Mouse (Mus musculus) forebrain, postnatal 0 days (tissue): Measurements from ENCODE around the gene Shisa6. TPM values are rescaled to one million over a fixed set of nuclear protein-coding genes. Genes with fewer than 3 reads are reported as not detected.

Source experiments
- ATAC-seq: fragments of 200-750 bp; cut with Nextera tagmentation; 2 replicates; pipeline ENCODE4 v1.8.0; 2017; ENCODE audit warnings: mild to moderate bottlenecking, moderate library complexity
- DNase-seq: peaks from one replicate; pipeline ENCODE4 v3.0.0-alpha.2; 2015
- H3K27ac ChIP-seq: fragments of 300-500 bp; sonication (generic); 2 replicates; pipeline ENCODE4 v1.5.1; 2014; ENCODE audit warnings: low read depth, mild to moderate bottlenecking, antibody characterized with exemption, low read length, moderate library complexity, mixed read lengths
- H3K27me3 ChIP-seq: fragments of 300-500 bp; sonication (generic); 2 replicates; pipeline ENCODE4 v1.6.1; 2014; ENCODE audit warnings: mild to moderate bottlenecking, low read length, mixed read lengths; ENCODE audit not compliant: insufficient read depth
- H3K36me3 ChIP-seq: fragments of 300-500 bp; sonication (generic); 2 replicates; pipeline ENCODE4 v1.6.1; 2014; ENCODE audit warnings: mild to moderate bottlenecking, moderate library complexity; ENCODE audit not compliant: insufficient read depth
- H3K4me1 ChIP-seq: fragments of 300-500 bp; sonication (generic); 2 replicates; pipeline ENCODE4 v1.6.1; 2014; ENCODE audit warnings: antibody characterized with exemption; ENCODE audit not compliant: insufficient read depth
- H3K4me2 ChIP-seq: fragments of 300-500 bp; sonication (generic); 2 replicates; pipeline ENCODE4 v1.6.1; 2014; ENCODE audit warnings: low read depth, mild to moderate bottlenecking, moderate library complexity
- H3K4me3 ChIP-seq: fragments of 300-500 bp; sonication (generic); 2 replicates; pipeline ENCODE4 v1.5.1; 2014; ENCODE audit warnings: low read depth, low read length, mixed read lengths
- H3K9ac ChIP-seq: fragments of 300-500 bp; sonication (generic); 2 replicates; pipeline ENCODE4 v1.6.1; 2014; ENCODE audit warnings: mild to moderate bottlenecking
- H3K9me3 ChIP-seq: fragments of 300-500 bp; sonication (generic); 2 replicates; pipeline ENCODE4 v1.6.1; 2016; ENCODE audit warnings: low read length
- CTCF ChIP-seq: sonication (generic); IDR thresholded peaks from 2 replicates; pipeline ENCODE4 v1.5.1; 2016; ENCODE audit warnings: antibody characterized with exemption, control low read depth, low read depth
- WGBS: fragments of 180-500 bp; shearing (Covaris S2); extraction: QIAGEN DNeasy Blood & Tissue Kit; methylation state at CpG from one replicate; pipeline ENCODE4 v1.1.7; 2014; 5-methylcytosine and 5-hydroxymethylcytosine counted together
- polyA plus RNA-seq: library from polyadenylated mRNA; unstranded; fragments of >200 nt; fragmentation: Nextera tagmentation; extraction: Ambion mirVana; gene quantifications from 2 replicates; pipeline ENCODE4 v1.2.1, GENCODE M21; 2015
- total RNA-seq: library from RNA; depleted of rRNA; stranded (reverse); fragments of >200 nt; gene quantifications from 2 replicates; pipeline ENCODE4 v1.2.3, GENCODE M21; 2014

The Shisa6 gene
- total and polyA plus RNA-seq, 2 experiments from 2014 or later = 4.0 to 10.0 TPM

DNA sequence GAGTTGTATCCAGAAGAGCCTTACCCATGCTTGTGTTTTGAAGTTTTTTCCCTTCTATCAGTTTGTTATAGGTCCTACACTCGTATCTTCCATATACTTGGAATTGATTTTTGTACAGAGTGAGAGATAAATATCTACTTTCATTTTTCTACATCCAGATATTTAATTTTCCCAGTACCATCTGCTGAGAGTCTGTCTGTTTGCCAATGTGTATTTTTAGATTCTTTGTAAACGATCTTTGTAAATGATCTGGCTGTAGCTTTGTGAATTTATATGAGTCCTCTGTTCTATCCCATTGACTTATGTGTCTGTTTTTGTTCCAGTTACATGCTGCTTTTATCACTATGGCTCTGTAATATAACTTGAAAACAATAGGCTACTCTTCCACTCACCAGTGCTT, 348.0 kb downstream of the Shisa6 start:
- H3K9me3 ChIP-seq = no peaks in the 10 kb centered on the region
- peak; percentile 10 for DNase-seq

DNA sequence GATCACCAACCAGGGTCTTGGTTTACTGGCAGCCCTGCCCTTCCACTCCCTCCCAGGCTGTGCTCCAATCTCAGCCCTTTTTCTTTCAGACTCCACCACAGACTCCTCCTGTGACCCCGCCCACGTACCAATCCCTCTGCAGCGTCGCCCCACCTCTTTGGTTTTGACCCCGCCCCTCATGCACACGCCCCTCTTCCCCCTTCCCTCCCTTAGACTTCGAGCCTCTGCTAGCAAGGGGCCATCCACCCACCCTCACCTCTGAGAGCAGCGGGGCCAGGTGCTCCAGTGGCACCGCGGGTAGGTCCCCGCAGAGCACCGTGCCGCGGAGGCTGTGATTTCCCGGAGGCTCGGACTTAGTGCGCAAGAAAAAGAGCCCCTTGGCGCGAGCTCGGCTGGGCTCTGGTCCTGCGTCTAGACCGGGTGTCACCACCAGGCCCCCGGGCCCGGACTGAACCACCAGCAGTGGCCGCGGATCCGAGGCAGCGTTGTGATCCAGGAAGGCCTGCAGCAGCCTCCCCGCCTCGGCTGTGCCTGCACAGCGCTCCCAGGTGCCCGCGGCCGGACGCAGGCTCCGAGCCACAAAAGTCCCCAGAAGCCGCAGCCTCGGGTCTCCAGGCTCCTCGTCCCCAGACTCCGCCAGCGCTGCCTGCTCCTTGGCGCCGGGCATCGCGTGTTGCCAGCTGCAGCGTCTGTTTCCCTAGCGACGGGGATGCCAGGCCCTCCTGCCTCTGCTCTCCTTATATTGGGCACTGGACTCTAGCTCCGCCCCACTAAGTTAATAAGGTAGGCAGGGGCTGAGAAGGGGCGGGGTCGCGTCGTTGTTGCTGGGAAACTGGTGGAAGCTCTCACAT, 357.7 kb downstream of the Shisa6 start, which contains the start of gene Dnah9:
Gene Dnah9, minus strand, starts transcription at position 751 of the 851 bp plus-strand sequence.
- Histone ChIP-seq H3K9me3 (no peaks in the 10 kb centered on the region), H3K4me2 (peak within 1 kb of the TSS; percentile 90), H3K9ac (peak within 1 kb of the TSS; percentile 61), H3K27ac (peak within 1 kb of the TSS; percentile 80), H3K4me1 (peaks cover 4% of the 10 kb centered on the region; the same call in 1 of the 2 replicates), H3K27me3 (no peaks in the 10 kb centered on the region), H3K4me3 (peak within 1 kb of the TSS; percentile 68), H3K36me3 (no peaks in the 10 kb centered on the region)
- ATAC-seq = peak; percentile 97
- TF ChIP-seq CTCF = no peak
- peak; percentile 93 for DNase-seq
- WGBS = under 1% methylated on average over 53 of the region's 53 CpGs

More for the DNA sequence above, 348.0 kb downstream of the Shisa6 start:
- H3K9ac ChIP-seq = no peak overlapping the region
- no peak overlapping the region for H3K27ac ChIP-seq
- no peaks in the 10 kb centered on the region for H3K36me3 ChIP-seq
- 55% methylated on average over 2 of the region's 2 CpGs for WGBS
- H3K4me2 ChIP-seq = no peak overlapping the region
- H3K4me1 ChIP-seq = no peaks in the 10 kb centered on the region
- H3K4me3 ChIP-seq = no peak overlapping the region
- ATAC-seq = no peak
- no peaks in the 10 kb centered on the region for H3K27me3 ChIP-seq
- no peak for TF ChIP-seq CTCF

DNA sequence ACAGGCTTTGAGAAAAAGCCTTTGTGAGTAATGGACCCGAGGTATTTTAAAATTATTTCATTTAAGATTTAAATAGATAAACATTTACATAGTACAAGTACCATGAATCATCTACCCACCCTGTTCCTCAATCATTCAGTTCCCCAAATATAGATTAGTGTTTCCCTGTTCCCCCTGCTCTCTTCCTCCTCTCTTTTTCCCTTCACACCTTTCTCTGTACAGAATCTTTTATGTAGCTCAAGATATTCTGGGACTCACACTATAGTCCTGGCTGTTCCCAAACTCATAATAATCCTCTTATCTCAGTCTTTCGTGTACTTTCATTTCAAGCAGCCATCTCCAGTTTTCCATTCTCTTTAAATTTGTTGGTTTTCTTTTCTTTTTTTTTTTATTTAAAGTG, 361.7 kb downstream of the Shisa6 start:
- Histone ChIP-seq H3K27me3 (no peaks in the 10 kb centered on the region), H3K9ac (no peak overlapping the region), H3K4me1 (peaks cover 4% of the 10 kb centered on the region; the same call in 1 of the 2 replicates), H3K36me3 (no peaks in the 10 kb centered on the region), H3K27ac (no peak overlapping the region), H3K4me3 (no peak overlapping the region), H3K9me3 (no peaks in the 10 kb centered on the region), H3K4me2 (no peak overlapping the region)
- 88% methylated on average over 2 of the region's 2 CpGs for WGBS
- ATAC-seq (no peak), DNase-seq (no peak)
- TF ChIP-seq CTCF = no peak
